Comparison of ENCODE assay signal across 38 mouse cellular contexts in the genomic region with DNA sequence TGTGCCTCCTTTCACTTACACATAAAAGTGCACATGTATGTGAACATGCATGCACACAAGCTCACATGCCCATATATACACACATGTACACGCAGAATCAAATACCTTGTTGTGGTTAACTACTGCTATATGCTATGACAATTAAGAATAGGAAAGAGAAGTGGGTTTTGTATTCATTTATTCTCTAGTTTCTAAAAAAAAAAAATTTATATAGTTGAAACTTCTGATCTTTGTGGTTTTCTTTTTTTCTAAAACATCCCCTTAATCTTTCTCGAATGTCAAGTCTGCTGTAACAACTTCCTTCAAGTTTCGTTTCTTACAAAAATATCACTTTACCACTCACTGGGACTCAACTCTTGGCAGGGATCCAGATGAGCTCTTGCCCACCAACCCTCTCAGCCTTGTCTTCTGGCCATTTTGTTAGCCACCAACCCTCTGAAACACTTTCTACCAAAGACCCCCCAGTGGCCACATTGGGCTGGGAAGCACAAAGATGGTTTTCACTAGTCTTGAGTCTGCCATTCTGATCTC. TPM values are rescaled to one million over a fixed set of nuclear protein-coding genes. Genes with fewer than 3 reads are reported as not detected.
DNase-seq lines count a peak whose midpoint lies in the region; ATAC-seq lines count a peak whose summit lies in the region.
"Had no signal": no experiment of that assay in that cellular context is flagged by ENCODE, and none has a peak within 500 bp of the region (broad histone marks: within the 10 kb centered on the region; RNA-seq: fewer than 3 reads in every experiment).

No protein-coding gene starts in this region.

- H3K27me3 ChIP-seq in kidney, embryonic 16.5 days (ENCODE audit: insufficient read depth, low read length), result no peaks in the 10 kb centered on the region
- no peaks in the 10 kb centered on the region for H3K27me3 ChIP-seq in kidney, embryonic 15.5 days
- H3K27me3 ChIP-seq in forebrain, embryonic 13.5 days, result no peaks in the 10 kb centered on the region
- H3K27me3 ChIP-seq: CH12.LX; heart, embryonic 13.5 days; liver, embryonic 12.5 days; megakaryocyte, embryonic 14.5 days; midbrain, embryonic 12.5 days; neural tube, embryonic 15.5 days; stomach, embryonic 15.5 days had no signal

- H3K9me3 ChIP-seq in kidney, embryonic 16.5 days (ENCODE audit: low read length), result no peaks in the 10 kb centered on the region
- no peaks in the 10 kb centered on the region for H3K9me3 ChIP-seq in kidney, embryonic 15.5 days (replicated peaks)
- H3K9me3 ChIP-seq in forebrain, embryonic 13.5 days (replicated peaks), result no peaks in the 10 kb centered on the region; the same call in 1 of the 2 replicates
- H3K9me3 ChIP-seq: liver, embryonic 12.5 days; neural tube, embryonic 15.5 days; stomach, embryonic 15.5 days had no signal

- H3K4me1 ChIP-seq in kidney, embryonic 16.5 days (ENCODE audit: insufficient read depth, low read length), result no peaks in the 10 kb centered on the region
- no peaks in the 10 kb centered on the region for H3K4me1 ChIP-seq in kidney, embryonic 15.5 days
- H3K4me1 ChIP-seq in forebrain, embryonic 13.5 days, result no peaks in the 10 kb centered on the region
- H3K4me1 ChIP-seq: heart, embryonic 13.5 days; hindbrain, embryonic 10.5 days; liver, embryonic 12.5 days; megakaryocyte, embryonic 14.5 days; midbrain, embryonic 12.5 days; neural tube, embryonic 15.5 days; stomach, embryonic 15.5 days had no signal

- intact Hi-C loops in heart, postnatal 25 days (cut with DNase I), result no loop called here

- no peak overlapping the region for H3K4me3 ChIP-seq in kidney, embryonic 16.5 days (ENCODE audit: low read length)
- no peak overlapping the region for H3K4me3 ChIP-seq in kidney, embryonic 15.5 days (replicated peaks)
- no peak overlapping the region for H3K4me3 ChIP-seq in forebrain, embryonic 13.5 days
- H3K4me3 ChIP-seq: erythroblast, embryonic 14.5 days; heart, embryonic 13.5 days; hindbrain, embryonic 10.5 days; layer of hippocampus, adult 2 months; liver, embryonic 12.5 days; megakaryocyte, embryonic 14.5 days; midbrain, embryonic 12.5 days; myocyte; neural tube, embryonic 15.5 days; stomach, embryonic 15.5 days had no signal

- H3K36me3 ChIP-seq in kidney, embryonic 16.5 days (ENCODE audit: insufficient read depth, low read length), result no peaks in the 10 kb centered on the region
- no peaks in the 10 kb centered on the region for H3K36me3 ChIP-seq in kidney, embryonic 15.5 days
- no peaks in the 10 kb centered on the region for H3K36me3 ChIP-seq in forebrain, embryonic 13.5 days (ENCODE audit: poor library complexity, severe bottlenecking)
- H3K36me3 ChIP-seq: heart, embryonic 13.5 days; hindbrain, embryonic 10.5 days; liver, embryonic 12.5 days; midbrain, embryonic 12.5 days; neural tube, embryonic 15.5 days; stomach, embryonic 15.5 days had no signal

- peak; percentile 69 for DNase-seq in CD4-positive, CD25-positive, alpha-beta regulatory T cell, adult 2 months (ENCODE audit: low read depth, low spot score)
- peak; percentile 77 for DNase-seq in naive thymus-derived CD4-positive, alpha-beta T cell, adult 2 months (ENCODE audit: low read depth)
- peak; percentile 71 for DNase-seq in thymus, postnatal 25 days
- no peak for DNase-seq in heart, postnatal 25 days (ENCODE audit: low spot score)
- DNase-seq: adrenal gland, adult 8-10 months; cerebellum, adult 18-20 months; cerebellum, postnatal 10 days; forebrain, postnatal 0 days; heart, postnatal 10 days; kidney, adult 9 months; kidney, postnatal 36 days; left cerebral cortex, postnatal 4 days; liver, postnatal 0 days; lung, postnatal 36 days; right cerebral cortex, postnatal 4 days had no signal

- H3K27ac ChIP-seq in kidney, embryonic 16.5 days (ENCODE audit: low read length), result no peak overlapping the region
- H3K27ac ChIP-seq in kidney, embryonic 15.5 days, result no peak overlapping the region
- no peak overlapping the region for H3K27ac ChIP-seq in forebrain, embryonic 13.5 days
- H3K27ac ChIP-seq: heart, embryonic 13.5 days; hindbrain, embryonic 10.5 days; layer of hippocampus, adult 2 months; liver, embryonic 12.5 days; midbrain, embryonic 12.5 days; neural tube, embryonic 15.5 days; stomach, embryonic 15.5 days had no signal

- no peak overlapping the region for H3K4me2 ChIP-seq in kidney, embryonic 16.5 days (replicated peaks; ENCODE audit: low read depth, low read length)
- H3K4me2 ChIP-seq in kidney, embryonic 15.5 days, result no peak overlapping the region
- H3K4me2 ChIP-seq in forebrain, embryonic 13.5 days, result no peak overlapping the region
- H3K4me2 ChIP-seq: heart, embryonic 13.5 days; liver, embryonic 12.5 days; midbrain, embryonic 12.5 days; neural tube, embryonic 15.5 days; stomach, embryonic 15.5 days had no signal

- WGBS in kidney, embryonic 16.5 days, result 47% methylated on average over 3 of the region's 3 CpGs
- 55% methylated on average over 3 of the region's 3 CpGs for WGBS in kidney, embryonic 15.5 days
- 86% methylated on average over 3 of the region's 3 CpGs for WGBS in forebrain, embryonic 13.5 days

- no peak overlapping the region for H3K9ac ChIP-seq in kidney, embryonic 16.5 days (replicated peaks; ENCODE audit: low read length)
- H3K9ac ChIP-seq in kidney, embryonic 15.5 days, result no peak overlapping the region
- no peak overlapping the region for H3K9ac ChIP-seq in forebrain, embryonic 13.5 days
- H3K9ac ChIP-seq: forebrain, postnatal 0 days; heart, embryonic 13.5 days; liver, embryonic 12.5 days; liver, postnatal 0 days; midbrain, embryonic 12.5 days; neural tube, embryonic 15.5 days; stomach, embryonic 15.5 days had no signal

- peak; percentile 25; the same call in 1 of the 2 replicates for ATAC-seq in common myeloid progenitor, adult 5-6 weeks (replicated peaks; ENCODE audit: low read depth, poor library complexity, severe bottlenecking)
- ATAC-seq in kidney, embryonic 16.5 days (ENCODE audit: low FRiP score, low TSS enrichment), result no peak
- no peak for ATAC-seq in kidney, embryonic 15.5 days (replicated peaks; ENCODE audit: low FRiP score)
- ATAC-seq in forebrain, embryonic 13.5 days, result no peak
- ATAC-seq: forebrain, postnatal 0 days; hindbrain, embryonic 16.5 days; intestine, embryonic 16.5 days; liver, embryonic 12.5 days; liver, postnatal 0 days had no signal

RNA-seq across cellular contexts. Expression of a gene that starts 22.1 kb away (rescaled TPM):
- 1.2 TPM in 1 of 2 replicates, not detected in the other for total RNA-seq in common myeloid progenitor, adult 5-6 weeks (2017)
- 1 to 10 TPM in 1 of 2 experiments, under 1 TPM in 1; 0.29 to 1.1 TPM for total RNA-seq in heart, postnatal 25 days (2021)
- 0.22 TPM in 1 of 2 replicates, not detected in the other for polyA plus RNA-seq in kidney, embryonic 16.5 days (2015; fragmentation: Nextera tagmentation; extraction: Ambion mirVana)
- polyA plus RNA-seq in kidney, embryonic 15.5 days (2015; fragmentation: Nextera tagmentation; extraction: Ambion mirVana), result not detected in 2 replicates
- polyA plus RNA-seq in forebrain, embryonic 13.5 days (2015; fragmentation: Nextera tagmentation; extraction: Ambion mirVana), result not detected in 2 replicates
- total RNA-seq: forebrain, postnatal 0 days; gastrocnemius, adult 8-10 months; layer of hippocampus, adult 2 months; layer of hippocampus, postnatal 14 days; midbrain, postnatal 0 days had no signal
- polyA plus RNA-seq: embryonic facial prominence, embryonic 14.5 days; erythroblast, embryonic 14.5 days; forebrain, embryonic 11.5 days; heart, embryonic 13.5 days; limb, embryonic 14.5 days; liver, embryonic 12.5 days; midbrain, embryonic 12.5 days; myocyte; neural tube, embryonic 15.5 days had no signal
